Mouse (Mus musculus) erythroblast, embryonic 14.5 days (primary cell): Measurements from ENCODE around the gene Fbln1.

Experiments
- GATA1 ChIP-seq: IDR thresholded peaks from 2 replicates; pipeline ENCODE4 v1.6.1; 2012; ENCODE audit warnings: low read length, inconsistent platforms, mixed read lengths
- TAL1 ChIP-seq: IDR thresholded peaks from 3 replicates; pipeline ENCODE4 v1.6.1; 2012; ENCODE audit warnings: low read length, inconsistent platforms, mixed read lengths

- TF ChIP-seq GATA1 (no peak), TAL1 (no peak)
Measured at GRCm38 (mm10) chr15:85202199-85202598, 3.5 kb upstream of the Fbln1 start.
